22 mouse cellular contexts compared by ENCODE assay signal in the genomic region with DNA sequence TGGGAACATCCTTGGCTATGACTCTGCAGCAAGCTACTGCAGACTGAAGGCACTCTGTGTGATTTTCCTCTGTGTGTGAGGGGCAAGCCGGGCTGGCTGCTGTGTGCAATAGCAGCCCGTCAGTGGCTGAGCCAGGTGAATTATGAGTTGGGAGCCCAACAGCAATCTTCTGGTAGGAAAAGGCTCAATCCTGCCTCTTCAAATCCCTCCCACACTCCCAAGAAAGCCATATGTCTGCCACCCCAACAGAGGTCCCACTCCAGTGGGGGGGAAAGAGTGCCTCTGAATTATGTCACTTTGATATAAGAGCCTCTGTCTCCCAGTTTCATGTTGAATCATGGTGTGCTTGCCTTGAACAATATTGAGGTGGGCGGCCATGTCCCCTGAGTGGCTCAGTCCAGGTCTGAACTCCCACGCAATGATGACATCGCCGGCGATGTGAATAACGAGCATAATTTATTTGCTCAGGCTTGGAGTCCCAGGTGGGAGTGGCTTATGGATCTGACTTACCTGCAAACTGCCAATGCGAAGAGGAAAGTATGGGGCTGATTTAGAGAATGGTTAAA.
DNase-seq lines count a peak whose midpoint lies in the region; ATAC-seq and TF ChIP-seq lines count a peak whose summit lies in the region.
"Had no signal": no experiment of that assay in that cellular context is flagged by ENCODE, and none has a peak within 500 bp of the region (broad histone marks: within the 10 kb centered on the region; RNA-seq: fewer than 3 reads in every experiment).

No protein-coding gene starts in this region.

- no peak for DNase-seq in hindbrain, embryonic 10.5 days (ENCODE audit: low spot score)
- DNase-seq in midbrain, embryonic 11.5 days (ENCODE audit: low spot score, missing footprints), result peak; percentile 28
- DNase-seq in midbrain, embryonic 14.5 days, result no peak
- DNase-seq in brain, adult 2 months (ENCODE audit: low read depth, low spot score), result peak; percentile 44
- no peak for DNase-seq in limb, embryonic 11.5 days (ENCODE audit: low spot score)
- no peak for DNase-seq in T-cell, adult 2 months (ENCODE audit: low spot score)
- DNase-seq in cerebellum, adult 2 months, result no peak
- DNase-seq: adrenal gland, adult 2 months; adrenal gland, postnatal 25 days; cerebellum, adult 11 months; cerebellum, adult 9-10 months; cerebellum, postnatal 25 days; forebrain, postnatal 0 days; heart, adult 18-20 months; heart, postnatal 10 days; heart, postnatal 4 days had no signal

- no peak for TF ChIP-seq POLR2A in cerebellum, adult 2 months (IDR thresholded peaks at IDR 0.05; ENCODE audit: borderline replicate concordance, insufficient read depth, low read length)

- no peak overlapping the region for H3K9ac ChIP-seq in hindbrain, embryonic 13.5 days
- H3K9ac ChIP-seq in midbrain, embryonic 11.5 days (ENCODE audit: low read length), result no peak overlapping the region
- no peak overlapping the region for H3K9ac ChIP-seq in midbrain, embryonic 14.5 days (replicated peaks; ENCODE audit: low read length)
- H3K9ac ChIP-seq in limb, embryonic 11.5 days (ENCODE audit: low read length), result no peak overlapping the region
- H3K9ac ChIP-seq: forebrain, embryonic 13.5 days; forebrain, postnatal 0 days; hindbrain, embryonic 14.5 days had no signal

- TF ChIP-seq CTCF in cerebellum, adult 2 months (IDR thresholded peaks at IDR 0.05; ENCODE audit: borderline replicate concordance, insufficient read depth, low read depth, low read length), result no peak

- no peaks in the 10 kb centered on the region for H3K4me1 ChIP-seq in hindbrain, embryonic 13.5 days (replicated peaks)
- no peaks in the 10 kb centered on the region; the same call in 1 of the 2 replicates for H3K4me1 ChIP-seq in hindbrain, embryonic 10.5 days (replicated peaks)
- no peaks in the 10 kb centered on the region for H3K4me1 ChIP-seq in midbrain, embryonic 11.5 days (ENCODE audit: control insufficient read depth, insufficient read depth, low read length)
- no peaks in the 10 kb centered on the region for H3K4me1 ChIP-seq in midbrain, embryonic 14.5 days (ENCODE audit: control insufficient read depth, insufficient read depth, low read length)
- peaks cover 6% of the 10 kb centered on the region; the same call in 1 of the 2 replicates for H3K4me1 ChIP-seq in limb, embryonic 11.5 days (ENCODE audit: control insufficient read depth, insufficient read depth, low read length)
- no peaks in the 10 kb centered on the region; the same call in 1 of the 2 replicates for H3K4me1 ChIP-seq in cerebellum, adult 2 months (ENCODE audit: control insufficient read depth, insufficient read depth, low read length)
- H3K4me1 ChIP-seq: forebrain, embryonic 13.5 days had no signal

- no peak overlapping the region for H3K4me3 ChIP-seq in hindbrain, embryonic 13.5 days
- H3K4me3 ChIP-seq in hindbrain, embryonic 10.5 days, result no peak overlapping the region
- H3K4me3 ChIP-seq in midbrain, embryonic 11.5 days (ENCODE audit: low read depth, low read length), result no peak overlapping the region
- H3K4me3 ChIP-seq in midbrain, embryonic 14.5 days (replicated peaks; ENCODE audit: low read depth, low read length), result no peak overlapping the region
- no peak overlapping the region for H3K4me3 ChIP-seq in limb, embryonic 11.5 days (ENCODE audit: low read depth, low read length)
- H3K4me3 ChIP-seq in cerebellum, adult 2 months (replicated peaks; ENCODE audit: insufficient read depth, low read depth, low read length), result no peak overlapping the region
- H3K4me3 ChIP-seq: forebrain, embryonic 13.5 days; heart, embryonic 10.5 days had no signal

- no peaks in the 10 kb centered on the region for H3K9me3 ChIP-seq in hindbrain, embryonic 13.5 days
- no peaks in the 10 kb centered on the region for H3K9me3 ChIP-seq in hindbrain, embryonic 10.5 days
- no peaks in the 10 kb centered on the region for H3K9me3 ChIP-seq in midbrain, embryonic 11.5 days (ENCODE audit: control insufficient read depth, low read length)
- H3K9me3 ChIP-seq in midbrain, embryonic 14.5 days (ENCODE audit: control insufficient read depth, low read length), result no peaks in the 10 kb centered on the region
- no peaks in the 10 kb centered on the region for H3K9me3 ChIP-seq in limb, embryonic 11.5 days (ENCODE audit: control insufficient read depth, low read length)
- H3K9me3 ChIP-seq: forebrain, embryonic 13.5 days; heart, embryonic 10.5 days had no signal

- 0 out of 2 replicates have a peak, but pooled peaks cover 3% of the 10 kb centered on the region for H3K27me3 ChIP-seq in hindbrain, embryonic 13.5 days
- H3K27me3 ChIP-seq in hindbrain, embryonic 10.5 days (ENCODE audit: insufficient read depth, poor library complexity, severe bottlenecking), result no peaks in the 10 kb centered on the region
- no peaks in the 10 kb centered on the region for H3K27me3 ChIP-seq in midbrain, embryonic 11.5 days (ENCODE audit: control insufficient read depth, insufficient read depth, low read length)
- no peaks in the 10 kb centered on the region for H3K27me3 ChIP-seq in midbrain, embryonic 14.5 days (ENCODE audit: control insufficient read depth, insufficient read depth, low read length)
- H3K27me3 ChIP-seq in limb, embryonic 11.5 days (ENCODE audit: control insufficient read depth, insufficient read depth, low read length), result no peaks in the 10 kb centered on the region
- no peaks in the 10 kb centered on the region for H3K27me3 ChIP-seq in cerebellum, adult 2 months (ENCODE audit: control insufficient read depth, insufficient read depth, low read length)
- H3K27me3 ChIP-seq: CH12.LX; forebrain, embryonic 13.5 days; Patski had no signal

- ATAC-seq in hindbrain, embryonic 13.5 days (ENCODE audit: low FRiP score), result peak; percentile 46; the same call in 1 of the 2 replicates
- ATAC-seq in midbrain, embryonic 11.5 days (ENCODE audit: low FRiP score), result no peak
- no peak for ATAC-seq in midbrain, embryonic 14.5 days (ENCODE audit: low FRiP score, low TSS enrichment)
- ATAC-seq in limb, embryonic 11.5 days (ENCODE audit: insufficient number of reproducible peaks, low FRiP score, low TSS enrichment, low read depth), result peak; percentile 44
- ATAC-seq: forebrain, embryonic 13.5 days; forebrain, postnatal 0 days had no signal

- H3K4me2 ChIP-seq in hindbrain, embryonic 13.5 days, result no peak overlapping the region
- H3K4me2 ChIP-seq in midbrain, embryonic 11.5 days, result no peak overlapping the region
- no peak overlapping the region for H3K4me2 ChIP-seq in midbrain, embryonic 14.5 days (ENCODE audit: low read length)
- no peak overlapping the region for H3K4me2 ChIP-seq in limb, embryonic 11.5 days (ENCODE audit: low read depth, severe bottlenecking)
- H3K4me2 ChIP-seq: forebrain, embryonic 13.5 days; hindbrain, embryonic 14.5 days had no signal

- no peak overlapping the region for H3K27ac ChIP-seq in hindbrain, embryonic 13.5 days
- H3K27ac ChIP-seq in hindbrain, embryonic 10.5 days, result no peak overlapping the region
- no peak overlapping the region for H3K27ac ChIP-seq in midbrain, embryonic 11.5 days (ENCODE audit: low read depth, low read length)
- no peak overlapping the region for H3K27ac ChIP-seq in midbrain, embryonic 14.5 days (replicated peaks; ENCODE audit: low read depth, low read length)
- H3K27ac ChIP-seq in limb, embryonic 11.5 days (replicated peaks; ENCODE audit: low read depth, low read length), result no peak overlapping the region
- no peak overlapping the region for H3K27ac ChIP-seq in cerebellum, adult 2 months (ENCODE audit: insufficient read depth, low read length)
- H3K27ac ChIP-seq: forebrain, embryonic 13.5 days; heart, embryonic 10.5 days; hindbrain, embryonic 14.5 days had no signal

- no peaks in the 10 kb centered on the region for H3K36me3 ChIP-seq in hindbrain, embryonic 13.5 days
- H3K36me3 ChIP-seq in hindbrain, embryonic 10.5 days, result no peaks in the 10 kb centered on the region
- H3K36me3 ChIP-seq in midbrain, embryonic 11.5 days (ENCODE audit: control insufficient read depth, insufficient read depth, low read length), result no peaks in the 10 kb centered on the region
- no peaks in the 10 kb centered on the region for H3K36me3 ChIP-seq in midbrain, embryonic 14.5 days (ENCODE audit: control insufficient read depth, insufficient read depth, low read length)
- H3K36me3 ChIP-seq in limb, embryonic 11.5 days (ENCODE audit: control insufficient read depth, insufficient read depth, low read length), result no peaks in the 10 kb centered on the region
- H3K36me3 ChIP-seq: heart, embryonic 10.5 days had no signal

- 88% methylated on average over 9 of the region's 9 CpGs for WGBS in hindbrain, embryonic 13.5 days
- WGBS in hindbrain, embryonic 10.5 days, result 91% methylated on average over 9 of the region's 9 CpGs
- WGBS in midbrain, embryonic 11.5 days, result 90% methylated on average over 9 of the region's 9 CpGs
- WGBS in midbrain, embryonic 14.5 days, result 95% methylated on average over 9 of the region's 9 CpGs
- 73% methylated on average over 9 of the region's 9 CpGs for WGBS in limb, embryonic 11.5 days
- 96% methylated on average over 9 of the region's 9 CpGs for WGBS in cerebellum, adult 2 months

Comparison
In these comparisons a context has a peak if more than half of its experiments do, and no peak if none do; other contexts are left out.
1. DNase-seq: peak in midbrain, embryonic 11.5 days (single experiment) and brain, adult 2 months (single experiment); none in hindbrain, embryonic 10.5 days (single experiment), midbrain, embryonic 14.5 days (single experiment), limb, embryonic 11.5 days (single experiment), T-cell, adult 2 months (single experiment) and cerebellum, adult 2 months (0 of 2).
2. ATAC-seq: peak in hindbrain, embryonic 13.5 days (single experiment) and limb, embryonic 11.5 days (single experiment); none in midbrain, embryonic 11.5 days (single experiment) and midbrain, embryonic 14.5 days (single experiment).